Mouse (Mus musculus): ENCODE data around the gene Lrrc10b. TPM values are rescaled to one million over a fixed set of nuclear protein-coding genes. Genes with fewer than 3 reads are reported as not detected.
A peak's percentile ranks its signal among the peaks of the same experiment; 100 is the strongest.

The Lrrc10b gene
- total and polyA plus RNA-seq, 3 experiments, result not detected

DNA sequence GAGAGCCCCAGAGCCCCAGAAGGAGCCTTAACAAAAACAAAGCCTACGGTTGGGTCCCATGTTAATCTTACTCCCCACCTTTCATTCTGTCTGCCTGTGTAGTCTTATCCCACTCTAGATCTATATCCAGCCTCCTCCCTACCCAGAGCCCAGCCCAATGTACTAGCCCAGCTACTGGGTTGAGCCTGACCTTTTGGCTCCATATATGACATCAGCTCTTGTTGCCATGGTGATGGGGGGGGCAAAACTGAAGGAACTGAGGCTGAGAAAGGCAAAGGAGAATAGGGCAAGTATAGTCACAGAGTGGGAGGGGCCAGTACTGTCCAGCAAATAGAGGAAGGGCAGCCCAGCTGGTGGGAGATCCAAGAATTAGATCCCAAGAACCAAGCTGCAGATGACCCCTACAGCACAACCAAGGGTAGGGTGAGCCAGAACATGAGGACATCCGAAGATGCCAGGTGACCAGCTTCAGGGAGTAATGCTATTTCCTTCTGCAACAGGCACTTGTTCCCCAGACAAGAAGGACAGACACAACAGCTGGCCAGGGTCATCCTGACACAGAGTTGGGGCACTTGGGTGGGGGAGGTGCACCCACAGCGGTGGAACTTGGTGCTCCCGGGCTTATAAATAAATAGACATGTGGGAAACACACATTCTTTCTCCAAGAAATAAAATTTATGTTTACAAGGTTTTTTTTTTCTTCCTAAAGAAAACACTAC lies 2.4 kb downstream of the Lrrc10b start:
- ATAC-seq (ENCODE audit: extremely low read depth, insufficient number of reproducible peaks, low FRiP score, poor library complexity, severe bottlenecking), result no peak
- Histone ChIP-seq H3K4me3 (ENCODE audit: low read depth, low read length) (no peak overlapping the region), H3K36me3 (replicated peaks) (no peaks in the 10 kb centered on the region), H3K27me3 (ENCODE audit: insufficient read depth, low read length) (peaks cover 22% of the 10 kb centered on the region), H3K4me1 (ENCODE audit: insufficient read depth, low read depth, low read length) (peaks cover 5% of the 10 kb centered on the region; the same call in 1 of the 2 replicates), H3K9me3 (replicated peaks) (peaks cover 14% of the 10 kb centered on the region)
- DNase-seq (ENCODE audit: low spot score), result no peak
- TF ChIP-seq POLR2AphosphoS5 (IDR thresholded peaks at IDR 0.05; ENCODE audit: insufficient replicate concordance, low read depth, low read length) (no peak), GATA2 (IDR thresholded peaks at IDR 0.05; ENCODE audit: borderline replicate concordance, low read depth, low read length) (no peak), CTCF (IDR thresholded peaks at IDR 0.05; ENCODE audit: low read depth, low read length) (no peak), TAL1 (conservative IDR thresholded peaks at IDR 0.05; ENCODE audit: low read depth, low read length) (no peak), GATA1 (IDR thresholded peaks at IDR 0.05; ENCODE audit: borderline replicate concordance, low read length) (no peak)

DNA sequence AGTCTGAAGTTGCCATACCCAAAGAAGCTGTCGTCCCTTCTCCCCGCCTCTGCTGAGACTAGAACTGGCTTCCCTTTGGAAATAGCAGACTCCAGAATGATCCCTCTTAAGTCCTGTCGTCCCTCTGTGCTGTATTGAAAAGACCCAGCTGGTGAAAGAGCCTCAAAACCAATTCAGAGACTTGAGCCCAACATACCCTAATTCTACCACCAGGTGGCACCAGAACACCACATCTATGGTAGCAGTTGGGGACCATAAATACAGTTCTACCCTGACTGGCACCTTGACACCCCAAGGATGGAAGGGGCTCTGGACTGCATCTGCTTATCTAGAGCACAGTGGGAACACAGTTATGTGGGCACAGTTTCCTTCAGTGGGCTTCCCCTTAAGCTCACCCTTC lies 7.6 kb downstream of the Lrrc10b start:
- TF ChIP-seq GATA2 (IDR thresholded peaks at IDR 0.05; ENCODE audit: borderline replicate concordance, low read depth, low read length), result no peak
- no peak for TF ChIP-seq TAL1 (conservative IDR thresholded peaks at IDR 0.05; ENCODE audit: low read depth, low read length)
- TF ChIP-seq CTCF (IDR thresholded peaks at IDR 0.05; ENCODE audit: low read depth, low read length), result peak; percentile 76

GRCm38 (mm10) chr19:10449190-10449589 lies 8.1 kb downstream of the Lrrc10b start:
- Histone ChIP-seq H3K36me3 (replicated peaks) (no peaks in the 10 kb centered on the region), H3K9me3 (replicated peaks) (no peaks in the 10 kb centered on the region), H3K27me3 (ENCODE audit: insufficient read depth, low read length) (peaks cover 16% of the 10 kb centered on the region), H3K4me1 (ENCODE audit: insufficient read depth, low read depth, low read length) (no peaks in the 10 kb centered on the region), H3K4me3 (ENCODE audit: low read depth, low read length) (no peak overlapping the region)
- DNase-seq (ENCODE audit: low spot score), result no peak
- no peak for TF ChIP-seq TAL1 (conservative IDR thresholded peaks at IDR 0.05; ENCODE audit: low read depth, low read length)
- TF ChIP-seq GATA2 (IDR thresholded peaks at IDR 0.05; ENCODE audit: borderline replicate concordance, low read depth, low read length), result no peak
- no peak for TF ChIP-seq CTCF (IDR thresholded peaks at IDR 0.05; ENCODE audit: low read depth, low read length)
- TF ChIP-seq POLR2AphosphoS5 (IDR thresholded peaks at IDR 0.05; ENCODE audit: insufficient replicate concordance, low read depth, low read length), result no peak
- TF ChIP-seq GATA1 (IDR thresholded peaks at IDR 0.05; ENCODE audit: borderline replicate concordance, low read length), result no peak
- no peak for ATAC-seq (ENCODE audit: extremely low read depth, insufficient number of reproducible peaks, low FRiP score, poor library complexity, severe bottlenecking)

More for the DNA sequence above, 7.6 kb downstream of the Lrrc10b start:
- H3K27me3 ChIP-seq (ENCODE audit: insufficient read depth, low read length), result peaks cover 16% of the 10 kb centered on the region
- H3K4me1 ChIP-seq (ENCODE audit: insufficient read depth, low read depth, low read length), result peaks cover 1% of the 10 kb centered on the region; the same call in 1 of the 2 replicates
- ATAC-seq (ENCODE audit: extremely low read depth, insufficient number of reproducible peaks, low FRiP score, poor library complexity, severe bottlenecking) (no peak), DNase-seq (ENCODE audit: low spot score) (peak; percentile 36)
- no peaks in the 10 kb centered on the region for H3K9me3 ChIP-seq (replicated peaks)
- no peak overlapping the region for H3K4me3 ChIP-seq (ENCODE audit: low read depth, low read length)
- H3K36me3 ChIP-seq (replicated peaks), result no peaks in the 10 kb centered on the region

DNA sequence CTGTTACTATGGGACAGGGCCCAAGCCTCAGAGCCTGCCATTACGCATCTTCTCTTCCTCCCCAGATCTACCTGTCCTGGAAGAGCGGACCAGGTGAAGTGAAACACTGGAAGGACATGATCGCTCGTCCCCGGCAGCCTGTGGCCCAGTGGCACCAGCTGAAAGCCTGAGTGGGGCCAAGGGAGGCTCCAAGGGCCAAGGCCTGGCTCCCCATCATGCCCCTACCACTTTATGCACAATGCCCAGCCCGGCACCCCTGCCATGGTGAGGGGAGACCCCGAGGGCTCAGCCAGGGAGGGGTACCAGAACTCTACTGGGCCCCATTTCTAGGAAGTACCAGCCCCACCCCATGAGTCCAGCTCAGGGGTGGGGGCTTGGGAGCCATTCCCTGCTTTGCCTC lies 9.0 kb downstream of the Lrrc10b start:
- no peak for ATAC-seq (ENCODE audit: extremely low read depth, insufficient number of reproducible peaks, low FRiP score, poor library complexity, severe bottlenecking)
- no peak for TF ChIP-seq TAL1 (conservative IDR thresholded peaks at IDR 0.05; ENCODE audit: low read depth, low read length)
- TF ChIP-seq CTCF (IDR thresholded peaks at IDR 0.05; ENCODE audit: low read depth, low read length), result no peak
- TF ChIP-seq GATA1 (IDR thresholded peaks at IDR 0.05; ENCODE audit: borderline replicate concordance, low read length), result no peak
- TF ChIP-seq POLR2AphosphoS5 (IDR thresholded peaks at IDR 0.05; ENCODE audit: insufficient replicate concordance, low read depth, low read length), result no peak
- no peak for TF ChIP-seq GATA2 (IDR thresholded peaks at IDR 0.05; ENCODE audit: borderline replicate concordance, low read depth, low read length)
- no peaks in the 10 kb centered on the region for H3K4me1 ChIP-seq (ENCODE audit: insufficient read depth, low read depth, low read length)
- H3K36me3 ChIP-seq (replicated peaks), result no peaks in the 10 kb centered on the region
- peaks cover 15% of the 10 kb centered on the region for H3K27me3 ChIP-seq (ENCODE audit: insufficient read depth, low read length)
- no peaks in the 10 kb centered on the region for H3K9me3 ChIP-seq (replicated peaks)
- no peak overlapping the region for H3K4me3 ChIP-seq (ENCODE audit: low read depth, low read length)
- no peak for DNase-seq (ENCODE audit: low spot score)

- DNase-seq (ENCODE audit: low spot score) (no peak), ATAC-seq (ENCODE audit: extremely low read depth, insufficient number of reproducible peaks, low FRiP score, poor library complexity, severe bottlenecking) (no peak)
- Histone ChIP-seq H3K27me3 (ENCODE audit: insufficient read depth, low read length) (no peaks in the 10 kb centered on the region; the same call in 1 of the 2 replicates), H3K9me3 (replicated peaks) (no peaks in the 10 kb centered on the region), H3K36me3 (replicated peaks) (no peaks in the 10 kb centered on the region), H3K4me1 (ENCODE audit: insufficient read depth, low read depth, low read length) (no peaks in the 10 kb centered on the region), H3K4me3 (ENCODE audit: low read depth, low read length) (no peak overlapping the region)
- no peak for TF ChIP-seq GATA1 (IDR thresholded peaks at IDR 0.05; ENCODE audit: borderline replicate concordance, low read length)
Measured at GRCm38 (mm10) chr19:10444685-10445369, 12.4 kb downstream of the Lrrc10b start.

DNA sequence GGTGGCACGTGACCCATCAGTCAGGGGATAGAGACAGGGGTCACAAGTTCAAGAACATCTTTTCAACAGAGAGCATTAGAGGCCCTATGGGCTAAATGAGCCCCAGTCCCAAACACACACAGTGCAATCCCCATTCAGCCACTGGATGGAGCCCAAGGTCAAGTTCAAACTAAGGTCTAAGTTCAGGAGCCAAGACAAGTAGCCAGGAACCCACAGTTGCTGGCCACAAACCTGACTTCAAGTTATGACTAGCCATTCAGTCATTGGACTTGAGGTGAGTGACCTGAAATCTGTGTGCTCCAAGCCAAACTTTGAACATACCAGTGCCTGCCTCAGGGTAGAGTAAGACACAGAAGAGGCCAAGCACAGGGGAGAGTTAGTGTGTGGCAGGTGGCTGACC lies 19.8 kb downstream of the Lrrc10b start:
- Histone ChIP-seq H3K36me3 (replicated peaks) (no peaks in the 10 kb centered on the region), H3K4me3 (ENCODE audit: low read depth, low read length) (no peak overlapping the region), H3K27me3 (ENCODE audit: insufficient read depth, low read length) (peaks cover 10% of the 10 kb centered on the region; the same call in 1 of the 2 replicates), H3K9me3 (replicated peaks) (no peaks in the 10 kb centered on the region), H3K4me1 (ENCODE audit: insufficient read depth, low read depth, low read length) (no peaks in the 10 kb centered on the region)
- no peak for ATAC-seq (ENCODE audit: extremely low read depth, insufficient number of reproducible peaks, low FRiP score, poor library complexity, severe bottlenecking)
- no peak for DNase-seq (ENCODE audit: low spot score)
- TF ChIP-seq CTCF (IDR thresholded peaks at IDR 0.05; ENCODE audit: low read depth, low read length) (no peak), TAL1 (conservative IDR thresholded peaks at IDR 0.05; ENCODE audit: low read depth, low read length) (no peak), POLR2AphosphoS5 (IDR thresholded peaks at IDR 0.05; ENCODE audit: insufficient replicate concordance, low read depth, low read length) (no peak), GATA2 (IDR thresholded peaks at IDR 0.05; ENCODE audit: borderline replicate concordance, low read depth, low read length) (no peak), GATA1 (IDR thresholded peaks at IDR 0.05; ENCODE audit: borderline replicate concordance, low read length) (no peak)

Measured in G1E (cell line).